Mouse (Mus musculus) spleen, postnatal 4 days (tissue): ENCODE results near the gene Sec13.
"Not testable (repeated sequence)": the region's sequence is repeated elsewhere in the genome, so short reads cannot be mapped to it uniquely, and the experiment has no call there.

Source experiments
- DNase-seq, 2 experiments: peaks; one replicate each; pipeline ENCODE4 v3.0.0; 2022; ENCODE audit warnings: low spot score in 2 of 2

Sec13 gene

GRCm38 (mm10) chr6:113740236-113741217 lies at the start of gene Sec13:
Gene Sec13 (minus strand): TSS chr6:113740743.
- DNase-seq: peak; percentile 86 to 94

GRCm38 (mm10) chr6:113787459-113787968 lies 47.0 kb upstream of the Sec13 start:
- DNase-seq: no peak

GRCm38 (mm10) chr6:113785658-113786057 lies 45.1 kb upstream of the Sec13 start:
- DNase-seq: no peak

- no peak for DNase-seq
Observed at GRCm38 (mm10) chr6:113778229-113778753, 37.7 kb upstream of the Sec13 start.

GRCm38 (mm10) chr6:113768804-113769203 lies 28.3 kb upstream of the Sec13 start:
- DNase-seq: no peak

GRCm38 (mm10) chr6:113761644-113762043 lies 21.1 kb upstream of the Sec13 start:
- peak in 1 of 2 experiments; percentile 56 for DNase-seq

- DNase-seq: no peak
Observed at GRCm38 (mm10) chr6:113749119-113749685, 8.7 kb upstream of the Sec13 start.

GRCm38 (mm10) chr6:113748351-113748750 lies 7.8 kb upstream of the Sec13 start:
- DNase-seq: no peak

- DNase-seq: no peak
Observed at GRCm38 (mm10) chr6:113747284-113747683, 6.7 kb upstream of the Sec13 start.

- DNase-seq: no peak
Observed at GRCm38 (mm10) chr6:113745117-113745516, 4.6 kb upstream of the Sec13 start.

- DNase-seq: no peak
Observed at GRCm38 (mm10) chr6:113743111-113743510, 2.6 kb upstream of the Sec13 start.

GRCm38 (mm10) chr6:113742321-113742720 lies 1.8 kb upstream of the Sec13 start:
- DNase-seq: no peak

- no peak for DNase-seq
Observed at GRCm38 (mm10) chr6:113741425-113741824, 882 bp upstream of the Sec13 start.

GRCm38 (mm10) chr6:113737318-113738046 lies 3.1 kb downstream of the Sec13 start:
- DNase-seq: no peak

- no peak for DNase-seq
Observed at GRCm38 (mm10) chr6:113731296-113731695, 9.2 kb downstream of the Sec13 start.

GRCm38 (mm10) chr6:113728181-113728580 lies 12.4 kb downstream of the Sec13 start:
- DNase-seq: no peak

GRCm38 (mm10) chr6:113721061-113721460 lies 19.5 kb downstream of the Sec13 start:
- no peak for DNase-seq

- no peak for DNase-seq
Observed at GRCm38 (mm10) chr6:113719878-113720277, 20.7 kb downstream of the Sec13 start, which contains the start of gene Ghrl. Gene Ghrl (minus strand): TSS chr6:113719880.

- DNase-seq: no peak
Observed at GRCm38 (mm10) chr6:113717541-113717940, 23.0 kb downstream of the Sec13 start.

- DNase-seq: no peak
Observed at GRCm38 (mm10) chr6:113714797-113715196, 25.7 kb downstream of the Sec13 start.

GRCm38 (mm10) chr6:113714276-113714675 lies 26.3 kb downstream of the Sec13 start:
- DNase-seq: no peak

- not testable (repeated sequence) for DNase-seq
Observed at GRCm38 (mm10) chr6:113713389-113713788, 27.2 kb downstream of the Sec13 start.
